Mouse (Mus musculus): ENCODE data around the gene Rhobtb1. TPM values are rescaled to one million over a fixed set of nuclear protein-coding genes. Genes with fewer than 3 reads are reported as not detected.

Rhobtb1 gene
- polyA plus RNA-seq, 1 experiment = 12.8 TPM

DNA sequence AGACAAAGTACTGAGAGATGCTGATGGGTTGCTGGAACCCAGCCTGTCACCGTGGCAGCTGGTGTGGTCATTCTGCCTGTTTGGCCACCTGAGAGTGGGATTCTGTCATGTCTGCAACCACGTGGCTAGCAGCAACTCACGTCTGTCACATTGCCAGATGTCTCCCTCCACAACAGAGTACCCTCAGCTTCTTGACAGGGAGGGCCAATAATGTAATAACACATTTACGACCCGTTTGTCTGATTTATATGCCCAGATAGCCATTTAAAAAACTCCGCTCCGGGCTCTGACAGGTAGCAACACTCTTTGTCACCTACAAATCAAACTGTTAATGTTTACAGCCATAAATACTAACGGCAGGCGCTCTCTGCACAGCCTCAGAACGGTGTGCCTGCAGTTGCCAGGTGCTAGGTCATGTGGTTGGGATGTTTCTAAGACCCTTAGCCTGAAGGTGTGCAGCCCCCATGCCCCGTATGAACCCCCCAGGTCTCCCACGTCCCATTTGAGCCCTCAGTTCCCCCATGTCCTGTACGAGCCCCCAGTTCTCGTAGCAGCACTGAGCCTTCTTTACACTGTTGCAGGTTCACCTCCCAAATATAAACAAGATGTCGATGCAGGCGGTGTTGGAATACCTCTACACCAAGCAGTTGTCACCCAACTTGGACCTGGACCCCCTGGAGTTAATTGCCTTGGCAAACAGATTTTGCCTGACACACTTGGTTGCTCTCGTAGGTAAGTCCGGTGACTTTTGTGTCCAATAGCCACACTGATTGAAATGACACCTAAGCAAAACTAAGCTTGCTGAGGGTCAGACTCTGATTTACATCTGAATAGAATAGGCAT, 127.8 kb downstream of the Rhobtb1 start:
- H3K4me3 ChIP-seq (ENCODE audit: insufficient read depth, low read length) = no peak overlapping the region
- TF ChIP-seq POLR2A (IDR thresholded peaks at IDR 0.05; ENCODE audit: borderline replicate concordance, low read depth, low read length) (no peak), CTCF (IDR thresholded peaks at IDR 0.05; ENCODE audit: low read depth, low read length) (no peak)
- no peak overlapping the region for H3K27ac ChIP-seq (ENCODE audit: insufficient read depth, low read depth, low read length)
- no peaks in the 10 kb centered on the region for H3K4me1 ChIP-seq (ENCODE audit: control insufficient read depth, insufficient read depth, low read length)

DNA sequence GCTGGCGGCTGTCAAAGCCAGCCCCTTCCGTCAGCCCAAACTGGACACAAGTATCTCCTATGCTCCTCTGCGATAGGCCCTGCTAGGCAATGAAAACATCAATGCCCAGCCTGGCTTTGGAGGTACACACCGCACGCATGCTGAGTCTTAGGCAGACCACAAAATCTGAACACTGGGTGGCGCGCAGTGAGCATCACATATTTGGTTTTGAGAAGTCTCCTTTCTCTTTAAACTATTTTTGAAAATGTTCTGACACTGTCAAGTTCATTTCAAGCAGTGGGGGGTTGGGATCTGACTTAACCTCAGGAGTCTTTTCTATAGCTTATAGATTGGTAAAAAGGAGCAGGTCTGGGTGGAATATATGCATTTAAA, 128.4 kb downstream of the Rhobtb1 start:
- Histone ChIP-seq H3K27ac (ENCODE audit: insufficient read depth, low read depth, low read length) (no peak overlapping the region), H3K4me1 (ENCODE audit: control insufficient read depth, insufficient read depth, low read length) (no peaks in the 10 kb centered on the region), H3K4me3 (ENCODE audit: insufficient read depth, low read length) (no peak overlapping the region)
- TF ChIP-seq CTCF (IDR thresholded peaks at IDR 0.05; ENCODE audit: low read depth, low read length) (no peak), POLR2A (IDR thresholded peaks at IDR 0.05; ENCODE audit: borderline replicate concordance, low read depth, low read length) (no peak)

DNA sequence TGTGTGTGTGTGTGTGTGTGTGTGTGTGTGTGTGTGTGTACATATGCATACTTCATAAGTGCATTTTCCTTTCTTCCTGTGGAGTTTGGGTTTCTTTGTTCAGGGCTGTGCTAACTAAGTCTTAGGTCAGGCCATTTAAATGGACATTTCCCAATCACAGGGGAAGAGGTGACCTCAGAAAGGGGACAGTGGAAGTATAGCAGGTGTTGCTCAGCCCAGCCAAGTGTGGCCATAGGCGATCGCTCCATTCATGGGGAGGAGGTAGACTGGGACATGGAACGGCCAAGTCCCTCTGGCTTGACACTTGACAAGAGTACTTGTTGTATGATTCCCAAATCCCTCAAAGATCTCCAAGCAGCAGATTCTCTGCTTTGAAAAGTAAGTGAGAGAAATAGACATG, 135.7 kb downstream of the Rhobtb1 start:
- TF ChIP-seq POLR2A (IDR thresholded peaks at IDR 0.05; ENCODE audit: borderline replicate concordance, low read depth, low read length) (no peak), CTCF (IDR thresholded peaks at IDR 0.05; ENCODE audit: low read depth, low read length) (no peak)
- H3K4me3 ChIP-seq (ENCODE audit: insufficient read depth, low read length) = no peak overlapping the region

DNA sequence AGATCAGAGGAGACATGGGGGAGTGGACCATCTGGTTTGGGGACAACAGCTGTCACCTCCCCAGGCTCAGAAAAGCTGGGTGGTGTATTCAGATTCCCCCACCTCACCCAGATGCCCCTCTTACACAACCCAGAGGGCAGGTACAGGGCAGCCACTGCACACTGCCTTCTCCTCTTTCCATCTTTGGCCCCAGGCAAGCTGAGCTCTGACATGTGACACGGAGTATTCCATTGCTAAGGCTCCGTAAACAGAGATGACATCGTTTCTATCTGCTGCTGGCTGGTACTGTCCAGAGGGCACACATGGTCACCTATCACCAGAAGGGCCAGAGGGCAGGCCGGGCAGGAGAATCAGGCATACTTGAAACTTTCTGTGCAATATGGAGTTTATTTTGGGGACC, 136.9 kb downstream of the Rhobtb1 start:
- TF ChIP-seq CTCF (IDR thresholded peaks at IDR 0.05; ENCODE audit: low read depth, low read length) = no peak
- TF ChIP-seq POLR2A (IDR thresholded peaks at IDR 0.05; ENCODE audit: borderline replicate concordance, low read depth, low read length) = no peak
- Histone ChIP-seq H3K27ac (ENCODE audit: insufficient read depth, low read depth, low read length) (no peak overlapping the region), H3K4me1 (ENCODE audit: control insufficient read depth, insufficient read depth, low read length) (no peaks in the 10 kb centered on the region), H3K4me3 (ENCODE audit: insufficient read depth, low read length) (no peak overlapping the region)

More for the DNA sequence above, 135.7 kb downstream of the Rhobtb1 start:
- Histone ChIP-seq H3K4me1 (ENCODE audit: control insufficient read depth, insufficient read depth, low read length) (no peaks in the 10 kb centered on the region), H3K27ac (ENCODE audit: insufficient read depth, low read depth, low read length) (no peak overlapping the region)

DNA sequence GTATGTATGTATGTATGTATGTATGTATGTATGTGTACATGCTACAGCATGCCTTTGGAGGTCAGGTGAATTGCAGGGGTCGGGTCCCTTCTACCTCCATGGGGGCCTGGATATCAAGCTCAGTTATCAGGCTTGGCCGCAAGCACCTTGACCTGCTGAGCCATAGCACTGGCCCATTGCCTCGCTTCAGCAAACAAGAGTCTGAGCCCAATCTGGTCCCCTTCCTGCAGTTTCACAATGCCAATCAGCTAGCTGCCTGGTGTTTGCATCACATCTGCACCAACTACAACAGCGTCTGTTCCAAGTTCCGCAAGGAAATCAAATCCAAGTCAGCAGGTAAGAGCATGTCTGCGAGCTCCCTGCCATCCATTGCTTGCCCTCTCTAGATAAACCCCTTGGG, 137.5 kb downstream of the Rhobtb1 start:
- Histone ChIP-seq H3K4me3 (ENCODE audit: insufficient read depth, low read length) (no peak overlapping the region), H3K27ac (ENCODE audit: insufficient read depth, low read depth, low read length) (no peak overlapping the region), H3K4me1 (ENCODE audit: control insufficient read depth, insufficient read depth, low read length) (no peaks in the 10 kb centered on the region)
- TF ChIP-seq POLR2A (IDR thresholded peaks at IDR 0.05; ENCODE audit: borderline replicate concordance, low read depth, low read length) (no peak), CTCF (IDR thresholded peaks at IDR 0.05; ENCODE audit: low read depth, low read length) (no peak)

DNA sequence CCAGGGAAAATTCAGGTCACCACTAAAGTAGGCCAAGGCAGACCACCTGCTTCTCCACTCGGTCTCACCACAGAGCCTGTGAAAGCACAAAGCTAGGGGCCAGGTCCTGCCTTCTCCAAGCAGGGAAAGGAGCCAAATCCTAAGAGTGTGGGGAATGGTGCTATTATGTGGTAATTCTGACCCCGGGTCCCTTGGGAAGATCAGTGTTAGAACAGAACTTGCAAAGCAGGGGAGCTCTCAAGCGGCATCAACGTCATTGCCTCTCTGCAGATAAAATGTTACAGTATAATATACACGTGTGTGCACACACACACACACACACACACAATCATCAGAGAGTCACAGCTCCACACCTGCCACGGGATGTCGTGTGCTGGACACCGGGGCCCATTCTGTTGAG, 139.5 kb downstream of the Rhobtb1 start:
- H3K4me3 ChIP-seq (ENCODE audit: insufficient read depth, low read length) = no peak overlapping the region
- no peak for TF ChIP-seq POLR2A (IDR thresholded peaks at IDR 0.05; ENCODE audit: borderline replicate concordance, low read depth, low read length)
- no peak for TF ChIP-seq CTCF (IDR thresholded peaks at IDR 0.05; ENCODE audit: low read depth, low read length)
- no peaks in the 10 kb centered on the region for H3K4me1 ChIP-seq (ENCODE audit: control insufficient read depth, insufficient read depth, low read length)
- no peak overlapping the region for H3K27ac ChIP-seq (ENCODE audit: insufficient read depth, low read depth, low read length)

DNA sequence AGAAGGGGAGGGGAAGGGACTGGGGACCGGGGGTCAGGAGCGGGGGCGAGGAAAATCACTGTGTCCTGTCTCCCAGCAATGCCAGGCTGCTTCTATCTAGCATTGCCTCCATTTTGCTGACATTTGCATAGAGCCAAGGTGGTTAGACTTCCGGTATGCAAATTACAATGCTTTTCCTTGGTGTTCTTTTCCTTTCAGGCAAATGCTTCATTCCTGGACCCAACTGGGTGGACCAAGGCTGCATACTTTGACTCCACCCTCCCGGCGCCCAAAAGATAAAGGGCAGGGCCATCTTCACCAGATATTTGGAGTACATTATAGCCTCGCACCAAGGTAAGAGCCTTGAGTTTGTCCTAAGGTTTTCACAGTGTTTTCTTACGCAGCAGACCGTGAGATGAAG, 144.7 kb downstream of the Rhobtb1 start:
- Histone ChIP-seq H3K4me1 (ENCODE audit: control insufficient read depth, insufficient read depth, low read length) (no peaks in the 10 kb centered on the region), H3K4me3 (ENCODE audit: insufficient read depth, low read length) (no peak overlapping the region), H3K27ac (ENCODE audit: insufficient read depth, low read depth, low read length) (no peak overlapping the region)
- no peak for TF ChIP-seq POLR2A (IDR thresholded peaks at IDR 0.05; ENCODE audit: borderline replicate concordance, low read depth, low read length)
- no peak for TF ChIP-seq CTCF (IDR thresholded peaks at IDR 0.05; ENCODE audit: low read depth, low read length)

DNA sequence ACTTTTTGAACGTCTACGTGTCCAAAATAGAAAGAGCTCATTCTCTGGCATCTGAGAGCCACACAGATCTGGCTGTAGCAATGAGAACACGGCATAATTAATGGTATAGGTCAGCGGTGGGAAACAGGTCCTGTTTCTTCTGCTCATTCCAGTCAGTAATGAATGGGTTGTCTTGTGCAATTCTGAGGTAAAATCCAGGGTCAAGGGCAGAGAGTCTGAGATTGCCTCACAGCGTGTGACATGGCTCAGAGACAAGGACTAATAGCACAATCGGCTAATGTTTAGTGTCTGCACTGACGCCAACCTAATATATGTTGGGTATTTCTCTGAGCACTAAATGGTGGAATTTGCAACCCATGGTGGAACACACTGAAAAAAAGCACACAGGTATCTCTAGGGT, 148.8 kb downstream of the Rhobtb1 start:
- Histone ChIP-seq H3K27ac (ENCODE audit: insufficient read depth, low read depth, low read length) (no peak overlapping the region), H3K4me3 (ENCODE audit: insufficient read depth, low read length) (no peak overlapping the region), H3K4me1 (ENCODE audit: control insufficient read depth, insufficient read depth, low read length) (no peaks in the 10 kb centered on the region)
- TF ChIP-seq POLR2A (IDR thresholded peaks at IDR 0.05; ENCODE audit: borderline replicate concordance, low read depth, low read length) = no peak
- TF ChIP-seq CTCF (IDR thresholded peaks at IDR 0.05; ENCODE audit: low read depth, low read length) = no peak

DNA sequence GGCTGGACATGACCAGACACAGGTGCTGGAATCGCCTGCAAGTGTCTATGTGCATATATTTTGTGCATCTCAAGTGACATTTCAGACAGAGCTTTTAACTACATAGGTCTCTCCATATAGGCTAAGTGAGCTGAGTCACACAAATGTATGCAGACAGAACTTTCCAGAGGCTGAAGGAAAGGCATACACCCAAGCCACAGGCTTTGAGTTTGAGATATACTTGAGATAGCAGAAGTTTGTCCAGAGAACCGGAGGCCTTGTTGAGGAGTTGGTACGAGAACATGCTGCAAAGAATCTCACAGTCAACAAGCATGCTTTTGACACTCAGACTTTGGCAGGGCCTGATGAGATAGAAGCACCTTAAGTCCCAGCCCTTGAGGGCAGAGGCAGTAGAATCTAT, 151.4 kb downstream of the Rhobtb1 start:
- Histone ChIP-seq H3K4me3 (ENCODE audit: insufficient read depth, low read length) (no peak overlapping the region), H3K27ac (ENCODE audit: insufficient read depth, low read depth, low read length) (no peak overlapping the region), H3K4me1 (ENCODE audit: control insufficient read depth, insufficient read depth, low read length) (no peaks in the 10 kb centered on the region)
- no peak for TF ChIP-seq POLR2A (IDR thresholded peaks at IDR 0.05; ENCODE audit: borderline replicate concordance, low read depth, low read length)
- no peak for TF ChIP-seq CTCF (IDR thresholded peaks at IDR 0.05; ENCODE audit: low read depth, low read length)

DNA sequence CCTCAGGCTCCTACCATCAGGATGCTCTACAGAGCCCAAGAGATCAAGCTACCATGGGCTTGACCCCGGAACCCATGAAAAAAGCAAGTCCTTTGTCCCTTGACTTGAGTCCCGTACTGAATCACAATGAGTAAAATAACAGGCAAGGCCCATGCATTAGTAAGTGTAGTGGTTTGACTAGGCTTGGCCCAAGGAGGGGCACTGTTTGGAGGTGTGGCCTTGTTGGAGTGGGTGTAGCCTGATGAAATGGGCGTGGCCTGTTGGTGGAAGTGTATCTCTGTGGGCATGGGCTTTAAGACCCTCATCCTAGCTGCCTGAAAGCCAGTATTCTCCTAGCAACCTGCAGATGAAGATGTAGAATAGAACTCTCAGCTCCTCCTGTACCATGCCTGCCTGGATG, 153.6 kb downstream of the Rhobtb1 start:
- TF ChIP-seq POLR2A (IDR thresholded peaks at IDR 0.05; ENCODE audit: borderline replicate concordance, low read depth, low read length) (no peak), CTCF (IDR thresholded peaks at IDR 0.05; ENCODE audit: low read depth, low read length) (no peak)
- Histone ChIP-seq H3K4me1 (ENCODE audit: control insufficient read depth, insufficient read depth, low read length) (peaks cover 12% of the 10 kb centered on the region), H3K27ac (ENCODE audit: insufficient read depth, low read depth, low read length) (no peak overlapping the region), H3K4me3 (ENCODE audit: insufficient read depth, low read length) (no peak overlapping the region)
